Mouse (Mus musculus) liver, embryonic 14.5 days (tissue): ENCODE measurements around the gene Adgrb3. TPM values are rescaled to one million over a fixed set of nuclear protein-coding genes. Genes with fewer than 3 reads are reported as not detected.

Source experiments
- ATAC-seq: fragments of 200-750 bp; cut with Nextera tagmentation; 2 replicates; pipeline ENCODE4 v1.8.0; 2017; ENCODE audit warnings: moderate number of reproducible peaks, mild to moderate bottlenecking, moderate library complexity; ENCODE audit not compliant: insufficient read depth
- DNase-seq, 3 experiments: peaks; one replicate each; pipeline ENCODE4 v3.0.0-alpha.2; 2012 to 2013; ENCODE audit warnings: low read depth in 3 of 3, low spot score in 3 of 3
- H3K27ac ChIP-seq: fragments of 300-500 bp; sonication (generic); 2 replicates; pipeline ENCODE4 v1.5.1; 2014; ENCODE audit warnings: moderate library complexity, mild to moderate bottlenecking, control low read depth, inconsistent platforms
- H3K27me3 ChIP-seq: fragments of 300-500 bp; sonication (generic); 2 replicates; pipeline ENCODE4 v1.6.1; 2014; ENCODE audit warnings: mild to moderate bottlenecking, low read length, moderate library complexity; ENCODE audit not compliant: control insufficient read depth, insufficient read depth
- H3K36me3 ChIP-seq: fragments of 300-500 bp; sonication (generic); replicated peaks from 2 replicates; pipeline ENCODE4 v1.6.1; 2014; ENCODE audit warnings: low read depth; ENCODE audit not compliant: control insufficient read depth, insufficient read depth
- H3K4me1 ChIP-seq, 2 experiments: fragments of 200-500 bp in 1 of 2; fragments of 300-500 bp in 1 of 2; sonication (generic) in 1 of 2; replicated peaks; 2 replicates each; pipeline ENCODE4 v1.6.1; 2012 to 2014; ENCODE audit warnings: antibody characterized with exemption in 1 of 2, inconsistent platforms in 1 of 2, low read length in 1 of 2; ENCODE audit not compliant: control insufficient read depth in 2 of 2, insufficient read depth in 2 of 2
- H3K4me2 ChIP-seq: fragments of 300-500 bp; sonication (generic); 2 replicates; pipeline ENCODE4 v1.6.1; 2014; ENCODE audit warnings: low read depth, mild to moderate bottlenecking, control low read depth, moderate library complexity
- H3K4me3 ChIP-seq, 2 experiments: fragments of 200-500 bp in 1 of 2; fragments of 300-500 bp in 1 of 2; sonication (generic) in 1 of 2; 2 replicates each; pipeline ENCODE4 v1.5.1; 2012 to 2014; ENCODE audit warnings: low read depth in 2 of 2, low read length in 2 of 2, mild to moderate bottlenecking in 2 of 2, control low read depth in 1 of 2, inconsistent platforms in 1 of 2, moderate library complexity in 1 of 2; ENCODE audit not compliant: insufficient read depth in 1 of 2
- H3K9ac ChIP-seq: fragments of 300-500 bp; sonication (generic); replicated peaks from 2 replicates; pipeline ENCODE4 v1.6.1; 2014; ENCODE audit warnings: mild to moderate bottlenecking, control low read depth, moderate library complexity
- H3K9me3 ChIP-seq: fragments of 300-500 bp; sonication (generic); 2 replicates; pipeline ENCODE4 v1.6.1; 2016; ENCODE audit warnings: low read length, mixed read lengths; ENCODE audit not compliant: control insufficient read depth
- CTCF ChIP-seq: IDR thresholded peaks from 2 replicates; pipeline ENCODE4 v1.5.1; 2016; ENCODE audit warnings: antibody characterized with exemption, low read depth, control low read depth
- EP300 ChIP-seq: IDR thresholded peaks from 2 replicates; pipeline ENCODE4 v1.6.1; 2016; ENCODE audit warnings: antibody characterized with exemption, low read depth
- WGBS: fragments of 180-500 bp; shearing (Covaris S2); extraction: QIAGEN DNeasy Blood & Tissue Kit; methylation state at CpG from one replicate; pipeline ENCODE4 v1.1.7; 2014; ENCODE audit not compliant: insufficient replicate concordance; 5-methylcytosine and 5-hydroxymethylcytosine counted together
- polyA plus RNA-seq, 2 experiments: library from polyadenylated mRNA; depleted of rRNA in 1 of 2; stranded (reverse) in 1 of 2; unstranded in 1 of 2; fragments of >200 nt; fragmentation: Nextera tagmentation in 1 of 2; extraction: Ambion mirVana in 1 of 2; gene quantifications; 2 replicates each; pipeline versions ENCODE4 v1.2.1 to v1.2.3; 2012 to 2014

Gene Adgrb3
- polyA plus RNA-seq, 2 experiments, result 0.02 to 0.03 TPM

DNA sequence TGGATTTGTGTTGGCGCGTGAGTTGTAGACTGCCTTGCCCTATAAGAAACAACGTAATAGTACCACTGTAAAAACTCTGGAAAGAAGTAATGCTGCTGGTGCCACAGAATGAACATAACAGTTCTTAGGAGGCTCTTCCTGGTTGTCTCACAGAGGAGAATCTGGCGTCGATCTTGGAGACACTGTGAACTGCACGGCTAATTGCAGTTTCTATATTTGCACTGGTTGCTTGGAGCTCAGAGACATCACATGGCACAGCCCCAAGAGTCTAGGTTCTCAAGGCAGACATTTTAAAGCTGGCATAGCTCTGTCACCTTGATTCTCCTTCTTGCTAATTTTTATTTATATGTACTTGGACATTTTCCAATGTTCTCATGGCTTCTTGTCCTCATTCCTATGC, 769.3 kb downstream of the Adgrb3 start:
- H3K9me3 ChIP-seq, result no peaks in the 10 kb centered on the region
- TF ChIP-seq CTCF, result no peak
- TF ChIP-seq EP300, result no peak
- DNase-seq (no peak), ATAC-seq (no peak)
- no peak overlapping the region for H3K9ac ChIP-seq
- H3K4me3 ChIP-seq, result no peak overlapping the region
- H3K36me3 ChIP-seq, result no peaks in the 10 kb centered on the region
- 69% methylated on average over 6 of the region's 6 CpGs for WGBS
- H3K4me2 ChIP-seq, result no peak overlapping the region
- H3K27ac ChIP-seq, result no peak overlapping the region
- no peaks in the 10 kb centered on the region for H3K4me1 ChIP-seq
- no peaks in the 10 kb centered on the region for H3K27me3 ChIP-seq

DNA sequence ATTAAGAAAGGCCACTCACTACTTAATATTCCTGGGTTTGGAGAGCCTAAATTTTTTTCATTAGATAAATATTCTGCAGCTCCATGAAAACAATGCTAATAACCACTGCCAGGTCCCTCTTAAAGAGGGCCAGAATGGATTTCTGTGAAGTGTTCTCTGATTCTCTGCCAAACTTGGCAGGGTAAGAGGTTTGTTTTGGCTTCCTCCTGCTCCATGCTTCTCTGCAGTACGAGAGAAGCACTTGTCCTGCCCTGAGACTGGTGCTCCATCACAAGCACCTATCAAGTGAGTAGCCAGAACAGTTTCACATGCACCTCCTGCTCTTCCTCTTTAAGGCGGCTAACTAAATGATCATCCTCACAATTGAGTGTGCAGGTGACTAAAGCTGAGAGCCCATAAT, 771.9 kb downstream of the Adgrb3 start:
- Histone ChIP-seq H3K4me2 (no peak overlapping the region), H3K9me3 (no peaks in the 10 kb centered on the region), H3K27ac (no peak overlapping the region), H3K9ac (no peak overlapping the region), H3K4me1 (no peaks in the 10 kb centered on the region), H3K36me3 (no peaks in the 10 kb centered on the region), H3K27me3 (no peaks in the 10 kb centered on the region), H3K4me3 (no peak overlapping the region)
- no peak for ATAC-seq
- DNase-seq, result no peak
- TF ChIP-seq CTCF (no peak), EP300 (no peak)
- 47% methylated on average over 2 of the region's 2 CpGs for WGBS

DNA sequence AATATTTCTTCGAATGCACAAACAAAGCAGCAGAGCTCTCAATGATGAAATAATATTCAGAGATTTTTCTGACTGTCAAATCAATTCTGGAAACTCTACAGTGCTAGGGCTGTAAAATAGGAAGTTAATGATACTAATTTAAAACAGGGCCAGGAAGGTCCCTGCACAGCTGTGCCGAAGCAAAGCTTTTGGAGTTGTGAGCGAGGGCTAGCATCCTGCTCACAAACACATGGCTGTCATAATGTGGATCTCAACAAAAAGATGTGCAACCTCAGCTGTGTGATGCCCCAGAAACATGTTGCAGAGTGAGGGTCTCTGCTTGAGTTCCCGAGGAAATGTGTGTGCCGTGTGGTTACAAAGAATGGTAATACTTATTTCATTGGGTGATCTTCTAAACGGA, 772.3 kb downstream of the Adgrb3 start:
- TF ChIP-seq CTCF (no peak), EP300 (no peak)
- H3K36me3 ChIP-seq, result no peaks in the 10 kb centered on the region
- H3K27me3 ChIP-seq, result no peaks in the 10 kb centered on the region
- ATAC-seq (no peak), DNase-seq (no peak)
- no peak overlapping the region for H3K9ac ChIP-seq
- H3K4me2 ChIP-seq, result no peak overlapping the region
- H3K4me1 ChIP-seq, result no peaks in the 10 kb centered on the region
- WGBS, result 62% methylated on average over 6 of the region's 6 CpGs
- no peaks in the 10 kb centered on the region for H3K9me3 ChIP-seq
- no peak overlapping the region for H3K4me3 ChIP-seq
- no peak overlapping the region for H3K27ac ChIP-seq

DNA sequence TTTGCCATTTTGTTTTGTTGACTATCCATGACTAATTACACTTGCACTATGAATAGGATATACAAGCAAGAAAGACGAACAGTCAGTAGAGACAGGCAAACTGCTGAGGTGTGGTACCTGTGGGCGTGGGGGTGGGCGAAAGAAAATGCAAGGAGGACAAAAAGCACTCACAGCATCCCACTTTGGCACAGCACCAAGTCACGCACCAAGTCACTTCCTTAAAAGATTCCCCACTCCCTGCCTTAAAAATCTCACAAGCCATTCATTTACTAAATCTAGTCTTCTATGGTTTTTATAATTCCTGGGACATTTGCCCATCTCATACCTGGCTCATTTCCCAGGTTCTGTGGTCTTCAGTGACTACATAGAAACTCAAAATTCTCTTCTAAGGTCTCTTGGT, 787.4 kb downstream of the Adgrb3 start:
- H3K4me1 ChIP-seq, result no peaks in the 10 kb centered on the region
- no peaks in the 10 kb centered on the region for H3K27me3 ChIP-seq
- TF ChIP-seq CTCF, result no peak
- TF ChIP-seq EP300, result no peak
- ATAC-seq (no peak), DNase-seq (no peak)
- no peak overlapping the region for H3K9ac ChIP-seq
- H3K9me3 ChIP-seq, result no peaks in the 10 kb centered on the region
- no peak overlapping the region for H3K4me2 ChIP-seq
- no peaks in the 10 kb centered on the region for H3K36me3 ChIP-seq
- no peak overlapping the region for H3K27ac ChIP-seq
- WGBS, result 41% methylated on average over 4 of the region's 4 CpGs
- H3K4me3 ChIP-seq, result no peak overlapping the region

DNA sequence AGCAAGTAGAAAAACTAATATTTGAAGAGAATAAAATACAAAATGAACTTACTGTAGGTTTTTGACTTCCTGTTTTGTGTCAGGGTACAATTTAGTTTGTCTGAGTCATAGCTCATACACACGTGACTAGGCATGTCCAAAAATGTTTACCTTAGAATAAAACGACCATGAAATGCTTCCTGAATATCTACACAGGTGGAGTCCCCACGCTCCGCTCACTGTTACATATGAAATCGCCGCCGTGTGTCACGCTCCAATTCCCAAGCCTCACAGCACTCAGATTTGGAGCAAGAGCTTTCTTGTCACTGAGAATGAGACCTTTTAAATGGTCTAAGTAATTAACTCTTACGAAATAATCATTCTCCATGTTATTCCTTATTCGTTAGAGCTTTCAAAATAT, 795.3 kb downstream of the Adgrb3 start:
- no peak overlapping the region for H3K27ac ChIP-seq
- ATAC-seq, result no peak
- H3K4me1 ChIP-seq, result no peaks in the 10 kb centered on the region
- H3K36me3 ChIP-seq, result no peaks in the 10 kb centered on the region
- H3K27me3 ChIP-seq, result no peaks in the 10 kb centered on the region
- no peak overlapping the region for H3K9ac ChIP-seq
- TF ChIP-seq CTCF (no peak), EP300 (no peak)
- H3K4me3 ChIP-seq, result no peak overlapping the region
- 66% methylated on average over 10 of the region's 10 CpGs for WGBS
- no peak for DNase-seq
- no peak overlapping the region for H3K4me2 ChIP-seq
- no peaks in the 10 kb centered on the region for H3K9me3 ChIP-seq
